Mouse (Mus musculus): ENCODE results near the gene Tbc1d12.

The Tbc1d12 gene

DNA sequence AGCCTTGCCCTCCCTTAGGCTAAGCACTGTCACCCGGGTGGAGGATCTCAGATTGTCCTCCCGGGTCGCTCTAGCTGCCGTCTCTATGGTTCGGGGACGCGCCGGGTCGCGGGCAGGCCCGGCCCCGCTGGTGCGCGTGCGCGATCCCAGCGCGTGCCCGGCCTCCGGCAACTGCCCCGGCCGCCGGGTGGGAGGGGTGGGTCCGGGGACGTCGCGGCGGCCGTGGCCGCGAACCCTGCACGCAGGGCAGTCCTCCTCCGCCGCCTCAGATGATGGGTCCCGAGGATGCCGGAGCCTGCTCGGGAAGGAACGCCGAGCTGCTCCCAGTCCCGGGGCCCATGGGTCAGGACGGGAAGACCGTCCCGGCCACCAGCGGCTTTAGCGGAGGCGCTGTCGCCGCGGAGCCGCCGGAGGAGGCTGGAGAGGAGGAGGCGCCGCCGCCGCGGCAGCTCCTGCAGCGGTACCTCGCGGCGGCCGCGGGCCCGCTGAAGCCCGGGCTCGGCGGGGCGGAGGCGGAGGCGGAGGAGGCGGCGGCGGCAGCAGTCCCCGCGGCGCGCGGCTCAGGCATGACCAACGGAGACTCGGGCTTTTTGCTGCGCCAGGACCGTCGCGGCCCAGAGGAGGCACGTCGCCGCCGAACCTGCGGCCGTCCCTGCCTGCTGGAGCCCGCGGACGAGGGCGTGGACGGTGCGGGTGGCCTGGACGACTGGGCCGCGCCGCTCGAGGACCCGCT, at the start of gene Tbc1d12:
TSS of gene Tbc1d12 (plus strand) at position 142 of the 733 bp plus-strand sequence.
- no peak for TF ChIP-seq GATA4 (IDR thresholded peaks at IDR 0.05; ENCODE audit: insufficient replicate concordance, low read length)

DNA sequence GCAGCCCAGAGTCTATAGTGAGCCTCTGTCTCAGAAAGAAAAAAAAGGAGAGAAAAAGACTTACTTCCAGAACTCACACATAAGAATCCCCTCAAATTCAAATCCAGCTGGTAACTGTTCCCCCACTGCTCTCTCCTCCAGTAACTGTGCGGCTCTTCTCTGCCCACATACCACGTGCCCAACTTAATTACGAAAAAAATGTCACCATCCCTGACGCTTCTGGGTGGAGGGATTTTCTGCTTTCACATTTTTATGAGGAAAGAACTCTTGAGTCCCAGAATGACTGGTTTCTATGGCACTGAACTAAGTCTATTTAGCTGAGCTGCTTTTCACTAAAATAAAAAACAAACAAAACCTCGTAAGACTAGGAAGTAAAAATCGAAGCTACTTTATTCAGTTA, 48.6 kb upstream of the Tbc1d12 start:
- TF ChIP-seq GATA4 (IDR thresholded peaks at IDR 0.05; ENCODE audit: insufficient replicate concordance, low read length): no peak

DNA sequence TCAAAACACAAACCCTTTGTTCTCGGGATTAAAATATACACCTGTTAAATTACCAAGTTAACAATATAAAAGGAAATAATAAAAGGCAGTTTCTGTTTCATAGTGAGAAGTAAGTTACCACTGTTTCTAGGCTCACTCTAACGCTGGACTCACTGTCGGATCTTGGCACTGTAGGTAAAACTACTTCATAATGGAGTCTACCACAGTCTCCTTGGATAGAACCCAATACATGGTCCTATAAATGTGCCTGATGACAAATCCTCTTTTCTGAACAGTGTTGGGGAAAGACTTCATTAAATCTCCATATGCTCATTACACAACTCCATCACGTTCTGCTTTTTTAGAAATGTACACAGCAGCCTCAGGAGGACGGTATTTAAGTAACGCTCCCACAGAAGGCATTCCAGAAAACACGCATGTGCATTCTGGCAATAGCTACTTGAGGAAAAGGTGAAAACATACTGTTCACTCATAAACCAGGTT, 42.8 kb upstream of the Tbc1d12 start:
- no peak for TF ChIP-seq GATA4 (IDR thresholded peaks at IDR 0.05; ENCODE audit: insufficient replicate concordance, low read length)

DNA sequence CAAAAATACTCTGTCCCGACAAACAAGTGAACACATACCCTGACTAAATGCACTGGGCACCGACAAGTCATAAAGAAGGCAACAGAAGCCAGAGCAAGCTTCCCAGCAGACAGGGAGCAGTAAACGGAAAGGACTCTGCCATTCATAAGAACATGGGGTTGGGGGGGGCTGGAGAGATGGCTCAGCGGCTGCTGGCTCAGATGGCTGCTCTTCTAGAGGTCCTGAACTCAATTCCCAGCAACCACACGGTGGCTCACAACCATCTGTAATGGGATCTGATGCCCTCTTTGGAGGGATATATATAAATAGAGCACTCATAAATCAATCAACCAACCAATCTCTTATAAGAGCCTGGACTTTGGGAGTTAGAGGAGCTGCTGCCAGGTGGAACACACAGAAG, 39.8 kb upstream of the Tbc1d12 start:
- TF ChIP-seq GATA4 (IDR thresholded peaks at IDR 0.05; ENCODE audit: insufficient replicate concordance, low read length): no peak

DNA sequence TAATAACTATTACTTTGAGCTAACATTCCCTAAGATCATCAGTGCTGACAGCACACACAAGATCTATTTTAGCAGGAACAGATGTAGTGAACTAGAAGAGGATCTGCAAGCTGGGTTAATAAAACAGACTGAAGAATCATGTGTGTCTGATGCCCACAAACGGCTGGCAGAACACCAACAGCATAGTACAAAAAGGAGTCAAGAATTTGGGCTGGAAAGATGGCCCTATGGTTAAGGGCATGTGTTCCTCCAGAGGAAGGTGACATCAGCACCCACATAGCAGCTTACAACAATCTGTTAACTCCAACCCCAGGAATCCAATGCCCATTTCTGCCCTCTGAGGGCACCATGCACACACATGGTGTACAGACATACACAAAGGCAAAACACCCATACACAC, 38.1 kb upstream of the Tbc1d12 start:
- no peak for TF ChIP-seq GATA4 (IDR thresholded peaks at IDR 0.05; ENCODE audit: insufficient replicate concordance, low read length)

DNA sequence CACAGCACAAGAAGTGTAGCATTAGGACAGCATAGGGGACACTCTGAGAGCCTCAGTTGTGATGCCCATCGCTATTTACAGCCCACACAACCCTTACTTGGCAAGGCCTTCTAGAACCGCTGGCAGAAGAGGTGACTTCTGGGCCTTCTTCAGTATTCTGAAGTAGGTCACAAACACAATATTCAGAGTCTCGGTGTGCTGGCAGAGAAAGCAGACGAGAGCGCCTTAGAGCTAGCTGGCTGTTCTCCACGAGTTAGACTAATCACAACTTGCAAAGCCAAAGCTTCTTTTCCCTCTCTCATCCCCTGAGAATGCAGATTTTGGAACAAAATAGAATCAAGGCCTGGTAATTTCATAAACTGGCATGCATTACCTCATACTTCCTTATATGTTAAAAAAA, 37.6 kb upstream of the Tbc1d12 start:
- no peak for TF ChIP-seq GATA4 (IDR thresholded peaks at IDR 0.05; ENCODE audit: insufficient replicate concordance, low read length)

DNA sequence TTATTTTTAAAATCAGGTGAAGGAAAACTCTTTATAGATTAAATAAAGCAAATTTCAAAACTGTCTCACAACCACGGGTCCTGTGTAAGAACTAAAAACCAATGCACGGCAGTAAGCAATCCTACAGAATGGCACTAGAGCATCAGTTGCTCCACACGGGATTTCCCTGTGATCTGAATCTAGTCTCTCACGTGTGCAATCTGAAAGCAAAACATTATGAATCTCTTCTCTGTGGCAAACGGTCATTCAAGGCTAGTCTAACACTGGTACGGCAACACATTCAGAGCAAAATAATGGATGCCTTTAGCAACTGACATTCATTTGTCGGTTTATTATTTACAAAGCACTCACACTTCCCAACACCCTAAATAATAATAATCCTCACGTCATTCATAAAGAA, 18.2 kb upstream of the Tbc1d12 start:
- no peak for TF ChIP-seq GATA4 (IDR thresholded peaks at IDR 0.05; ENCODE audit: insufficient replicate concordance, low read length)

DNA sequence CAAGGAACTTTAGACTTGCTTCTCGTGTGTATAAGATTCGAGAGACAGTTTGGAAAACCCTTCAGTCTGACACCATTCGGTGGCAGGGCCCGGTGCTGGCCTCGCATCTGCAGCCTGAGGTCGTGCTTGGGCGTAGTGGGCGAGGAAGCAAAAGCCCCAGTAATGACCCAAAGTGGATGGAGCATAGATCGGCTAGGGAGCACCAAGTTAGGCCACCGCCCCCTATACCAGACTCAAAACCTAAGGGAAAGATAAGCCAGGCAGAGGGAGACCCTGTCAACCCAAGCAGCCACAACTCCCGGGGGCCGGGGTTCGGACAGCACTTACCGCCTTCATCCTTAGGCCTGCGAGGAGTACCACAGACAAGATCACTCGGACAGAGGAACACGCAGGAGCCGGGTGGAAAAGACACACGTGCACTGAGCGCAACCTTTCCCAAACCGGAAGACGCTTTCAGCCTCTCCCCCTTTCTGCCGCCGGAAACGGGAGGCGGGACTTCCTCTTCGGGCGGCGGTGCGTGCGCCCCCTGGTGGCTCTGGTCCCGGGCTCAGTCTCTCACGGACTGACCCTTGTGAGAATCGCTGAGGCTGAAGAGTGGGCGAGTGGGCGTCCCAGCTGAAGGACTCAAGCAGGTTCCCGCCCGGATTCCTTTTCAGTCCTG, 17.5 kb upstream of the Tbc1d12 start, which contains the start of gene Noc3l:
TSS of gene Noc3l (minus strand) at position 472 of the 661 bp plus-strand sequence.
- TF ChIP-seq GATA4 (IDR thresholded peaks at IDR 0.05; ENCODE audit: insufficient replicate concordance, low read length): no peak; the same call in 1 of the 2 replicates

DNA sequence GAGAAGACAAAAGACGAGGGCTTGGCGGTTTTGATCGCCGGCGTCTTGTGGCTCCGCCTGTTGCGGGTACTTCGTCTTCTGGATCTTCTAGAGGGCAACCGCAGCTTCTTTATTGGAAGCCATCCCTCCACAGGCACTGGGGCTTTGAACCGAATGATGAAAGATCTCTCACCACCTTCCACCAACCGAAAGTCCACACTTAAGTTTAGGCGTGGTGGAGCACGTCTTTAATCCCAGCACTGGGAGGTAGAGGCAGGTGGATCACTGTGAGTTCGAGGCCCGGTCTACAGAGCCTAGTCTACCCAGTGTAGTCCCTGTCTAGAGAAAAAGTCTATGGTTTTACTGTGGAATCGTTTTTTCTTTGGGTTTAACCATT, 17.0 kb upstream of the Tbc1d12 start:
- no peak for TF ChIP-seq GATA4 (IDR thresholded peaks at IDR 0.05; ENCODE audit: insufficient replicate concordance, low read length)

DNA sequence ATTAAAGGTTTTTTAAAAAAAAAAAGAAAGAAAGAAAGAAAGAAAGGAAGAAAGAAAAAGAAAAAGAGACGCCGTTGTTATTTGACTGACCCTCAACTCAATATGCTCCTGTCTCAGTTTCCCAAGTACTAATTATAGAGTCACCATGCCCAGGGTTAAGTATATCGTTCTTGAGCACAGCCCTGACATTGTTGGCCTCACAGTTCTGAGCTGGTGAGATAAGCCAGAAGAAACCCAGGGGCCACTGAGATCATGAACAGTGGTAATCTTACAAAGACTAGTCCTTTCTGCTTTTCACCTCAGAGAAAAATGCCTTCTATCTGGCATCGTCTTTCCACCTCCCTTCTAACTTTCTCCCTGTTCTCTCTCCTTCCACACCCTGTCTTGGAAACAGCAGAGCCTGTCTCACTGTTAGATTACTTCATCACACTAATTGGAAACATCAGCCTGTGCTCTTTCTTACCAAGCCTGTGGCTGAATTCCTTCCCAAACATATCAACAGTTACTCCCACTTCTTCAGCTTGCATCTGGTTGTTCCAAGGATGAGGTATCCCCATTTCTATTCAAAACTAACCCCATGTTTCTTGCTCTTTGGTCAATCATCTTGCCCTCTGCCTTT, 16.1 kb upstream of the Tbc1d12 start:
- TF ChIP-seq GATA4 (IDR thresholded peaks at IDR 0.05; ENCODE audit: insufficient replicate concordance, low read length): no peak

DNA sequence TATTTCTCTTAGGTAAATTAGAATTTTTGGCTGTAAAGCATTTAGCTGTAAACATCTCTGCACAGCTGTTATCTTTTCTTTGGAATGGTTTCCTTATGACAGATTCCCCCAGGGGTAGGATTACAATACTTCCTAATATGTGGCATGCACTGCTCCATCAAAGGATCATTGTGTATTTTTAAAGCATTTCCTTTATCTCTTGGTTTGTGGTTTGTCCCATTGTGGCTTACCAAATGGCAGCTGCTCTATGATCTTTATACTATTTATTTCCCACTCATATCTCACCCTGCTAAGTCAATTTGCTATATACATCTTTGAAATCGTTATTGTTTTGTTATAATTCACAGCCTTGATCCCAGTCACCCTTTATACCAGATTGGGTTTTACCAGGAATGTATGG, 3.2 kb upstream of the Tbc1d12 start:
- no peak for TF ChIP-seq GATA4 (IDR thresholded peaks at IDR 0.05; ENCODE audit: insufficient replicate concordance, low read length)

DNA sequence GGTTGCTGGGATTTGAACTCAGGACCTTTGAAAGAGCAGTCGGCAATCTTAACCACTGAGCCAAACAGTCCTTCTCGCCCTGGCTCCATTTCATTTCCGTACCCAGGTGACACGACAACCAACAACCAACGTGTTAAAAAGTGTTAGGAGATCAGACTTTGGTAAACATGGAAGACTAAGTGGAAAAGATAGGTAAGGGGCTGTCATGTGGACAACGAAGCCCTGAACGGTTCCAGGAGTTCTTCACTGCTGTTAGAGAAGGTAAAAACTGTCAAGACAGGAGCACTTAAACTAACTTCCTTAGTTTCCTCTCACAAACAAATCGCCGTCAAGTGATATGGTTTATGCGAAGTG, 318 bp upstream of the Tbc1d12 start:
- TF ChIP-seq GATA4 (IDR thresholded peaks at IDR 0.05; ENCODE audit: insufficient replicate concordance, low read length): no peak

DNA sequence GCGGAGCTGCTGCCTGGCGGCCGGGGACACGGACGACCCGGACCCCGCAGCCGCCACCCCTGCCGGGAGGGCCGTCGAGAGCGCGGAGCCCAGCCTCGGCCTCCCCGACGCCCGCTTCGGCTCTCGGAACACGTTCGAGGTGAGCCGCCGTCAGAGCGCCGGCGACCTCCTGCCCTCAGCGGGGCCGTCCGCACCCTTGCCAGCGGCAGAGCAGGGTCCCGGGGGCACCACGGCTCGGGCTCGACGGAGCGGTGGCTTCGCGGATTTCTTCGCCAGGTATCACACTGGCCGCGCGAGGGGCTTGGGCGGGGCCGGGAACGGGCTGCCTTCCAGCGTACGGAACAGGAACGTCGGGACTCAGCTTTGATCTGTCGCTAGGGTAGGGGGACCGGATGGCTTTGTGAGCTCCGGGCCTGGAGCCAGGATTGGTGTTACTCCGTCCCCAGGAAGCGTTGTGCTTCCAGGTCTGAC, 827 bp downstream of the Tbc1d12 start:
- TF ChIP-seq GATA4 (IDR thresholded peaks at IDR 0.05; ENCODE audit: insufficient replicate concordance, low read length): no peak

DNA sequence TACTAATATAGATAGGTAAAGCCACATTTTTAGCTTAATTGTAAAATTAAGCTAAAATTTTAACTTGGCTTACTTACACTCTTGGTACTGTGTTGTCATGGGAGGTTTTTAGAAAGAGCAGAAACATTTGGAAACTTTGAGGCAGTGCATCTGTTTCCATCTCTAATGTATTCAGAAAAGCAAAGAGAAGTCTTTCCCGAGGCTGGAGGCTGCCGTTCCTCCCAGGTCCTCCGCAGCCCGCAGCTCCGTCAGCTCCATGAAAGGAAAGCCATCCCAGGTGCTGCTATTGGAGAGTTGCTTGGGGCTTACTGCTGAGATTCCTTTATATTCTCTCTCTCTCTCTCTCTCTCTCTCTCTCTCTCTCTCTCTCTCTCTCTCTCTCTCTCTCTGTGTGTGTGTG, 8.4 kb downstream of the Tbc1d12 start:
- no peak for TF ChIP-seq GATA4 (IDR thresholded peaks at IDR 0.05; ENCODE audit: insufficient replicate concordance, low read length)

DNA sequence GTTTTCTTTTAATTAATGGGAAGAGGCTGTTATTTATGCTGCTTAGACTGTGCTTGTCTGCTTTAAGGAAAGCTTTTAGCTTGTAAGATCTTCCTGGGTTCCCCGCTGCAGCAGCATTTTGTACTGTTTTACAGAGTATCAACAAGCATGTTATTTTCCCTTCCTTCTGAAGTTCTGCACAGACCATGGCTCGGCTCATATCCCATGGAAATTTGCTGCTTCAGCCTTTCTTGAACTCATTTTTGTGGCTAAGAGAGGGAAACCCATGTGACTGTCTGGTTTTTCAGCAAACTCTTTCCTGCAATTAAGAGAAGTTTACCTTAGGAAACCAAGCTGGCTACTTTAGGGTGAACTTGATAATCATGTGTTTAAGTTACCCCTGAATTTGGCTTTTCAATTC, 10.0 kb downstream of the Tbc1d12 start:
- no peak for TF ChIP-seq GATA4 (IDR thresholded peaks at IDR 0.05; ENCODE audit: insufficient replicate concordance, low read length)

DNA sequence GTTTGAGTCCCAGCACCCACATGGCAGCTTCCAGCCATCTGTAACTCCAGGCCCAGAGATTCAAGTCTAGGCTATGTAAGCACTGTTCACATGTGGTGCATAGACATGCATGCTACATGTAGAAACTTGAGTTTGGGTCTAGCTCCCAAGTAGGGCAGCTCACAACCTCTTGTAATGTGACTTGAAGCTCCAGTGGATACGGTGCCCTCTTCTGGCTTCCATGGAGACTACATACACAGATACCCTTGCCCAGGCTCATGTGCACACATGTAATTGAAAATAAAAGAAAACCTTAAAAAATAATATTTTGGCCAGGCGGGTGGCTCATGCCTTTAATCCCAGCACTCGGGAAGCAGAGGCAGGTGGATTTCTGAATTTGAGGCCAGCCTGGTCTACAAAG, 21.8 kb downstream of the Tbc1d12 start:
- no peak for TF ChIP-seq GATA4 (IDR thresholded peaks at IDR 0.05; ENCODE audit: insufficient replicate concordance, low read length)
